Mouse (Mus musculus) liver, embryonic 12.5 days (tissue): ENCODE measurements around the gene Gm2042. TPM values are rescaled to one million over a fixed set of nuclear protein-coding genes. Genes with fewer than 3 reads are reported as not detected.
"Not testable (repeated sequence)": the region's sequence is repeated elsewhere in the genome, so short reads cannot be mapped to it uniquely, and the experiment has no call there.

Experiments used
- ATAC-seq: fragments of 200-750 bp; cut with Nextera tagmentation; 2 replicates; pipeline ENCODE4 v1.8.0; 2017; ENCODE audit warnings: moderate number of reproducible peaks, mild to moderate bottlenecking, moderate library complexity
- H3K27ac ChIP-seq: fragments of 300-500 bp; sonication (generic); 2 replicates; pipeline ENCODE4 v1.5.1; 2016; ENCODE audit warnings: mild to moderate bottlenecking
- H3K27me3 ChIP-seq: fragments of 300-500 bp; sonication (generic); replicated peaks from 2 replicates; pipeline ENCODE4 v1.6.1; 2016; ENCODE audit warnings: mild to moderate bottlenecking, moderate library complexity
- H3K36me3 ChIP-seq: fragments of 300-500 bp; sonication (generic); 2 replicates; pipeline ENCODE4 v1.6.1; 2016; ENCODE audit warnings: mild to moderate bottlenecking, moderate library complexity
- H3K4me1 ChIP-seq: fragments of 300-500 bp; sonication (generic); 2 replicates; pipeline ENCODE4 v1.6.1; 2016
- H3K4me2 ChIP-seq: fragments of 300-500 bp; sonication (generic); 2 replicates; pipeline ENCODE4 v1.6.1; 2016; ENCODE audit warnings: mild to moderate bottlenecking, moderate library complexity
- H3K4me3 ChIP-seq: fragments of 300-500 bp; sonication (generic); 2 replicates; pipeline ENCODE4 v1.5.1; 2016; ENCODE audit warnings: mild to moderate bottlenecking, moderate library complexity
- H3K9ac ChIP-seq: fragments of 300-500 bp; sonication (generic); 2 replicates; pipeline ENCODE4 v1.6.1; 2016; ENCODE audit warnings: mild to moderate bottlenecking, moderate library complexity
- H3K9me3 ChIP-seq: fragments of 300-500 bp; sonication (generic); replicated peaks from 2 replicates; pipeline ENCODE4 v1.6.1; 2016; ENCODE audit warnings: mild to moderate bottlenecking, moderate library complexity
- WGBS: fragments of 180-500 bp; shearing (Covaris S2); methylation state at CpG from one replicate; pipeline ENCODE4 v1.1.7; 2016; ENCODE audit not compliant: insufficient replicate concordance; 5-methylcytosine and 5-hydroxymethylcytosine counted together
- polyA plus RNA-seq: library from polyadenylated mRNA; unstranded; fragments of >200 nt; fragmentation: Nextera tagmentation; extraction: Ambion mirVana; gene quantifications from 2 replicates; pipeline ENCODE4 v1.2.1, GENCODE M21; 2016

Gm2042 gene
- not detected in 2 replicates for polyA plus RNA-seq

DNA sequence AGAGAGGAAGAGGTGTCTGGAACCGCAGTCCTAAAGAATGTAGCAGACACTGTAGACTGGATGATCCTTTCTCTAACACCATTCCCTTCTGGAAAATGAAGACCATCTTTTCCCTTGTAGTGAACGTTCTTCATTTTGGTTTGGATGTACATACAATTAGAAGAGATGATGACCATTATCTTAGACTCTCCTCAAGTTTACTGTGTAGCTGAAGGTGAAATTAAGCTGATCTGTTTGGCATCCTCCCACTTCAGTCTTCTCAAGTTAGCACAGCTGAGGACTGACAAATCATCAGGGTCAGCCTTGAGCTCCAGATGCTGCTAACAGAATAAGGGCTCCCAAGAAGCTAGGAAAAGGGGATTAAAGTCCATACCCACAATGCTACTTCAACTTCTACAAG is at the start of gene Gm2042:
Gene Gm2042, plus strand, starts transcription at position 301 of the 400 bp plus-strand sequence.
- not testable (repeated sequence) for H3K27ac ChIP-seq, H3K4me3 ChIP-seq, ATAC-seq, H3K4me2 ChIP-seq, H3K9ac ChIP-seq, H3K9me3 ChIP-seq, H3K36me3 ChIP-seq, H3K27me3 ChIP-seq, H3K4me1 ChIP-seq
- 60% methylated on average over 2 of the region's 2 CpGs for WGBS

GRCm38 (mm10) chr12:87919721-87920120 is 34.2 kb upstream of the Gm2042 start, which contains the start of gene Gm2035:
TSS of gene Gm2035 (minus strand) at chr12:87919857.
- H3K36me3 ChIP-seq, H3K4me2 ChIP-seq, H3K4me3 ChIP-seq, H3K9ac ChIP-seq, H3K4me1 ChIP-seq, H3K27ac ChIP-seq, H3K27me3 ChIP-seq, H3K9me3 ChIP-seq, ATAC-seq: not testable (repeated sequence)
- WGBS = 58% methylated on average over 2 of the region's 2 CpGs

GRCm38 (mm10) chr12:87984000-87984399 is 30.1 kb downstream of the Gm2042 start:
- H3K9ac ChIP-seq, H3K4me3 ChIP-seq, H3K4me1 ChIP-seq, H3K9me3 ChIP-seq, H3K27me3 ChIP-seq, ATAC-seq, H3K27ac ChIP-seq, H3K36me3 ChIP-seq, H3K4me2 ChIP-seq: not testable (repeated sequence)

DNA sequence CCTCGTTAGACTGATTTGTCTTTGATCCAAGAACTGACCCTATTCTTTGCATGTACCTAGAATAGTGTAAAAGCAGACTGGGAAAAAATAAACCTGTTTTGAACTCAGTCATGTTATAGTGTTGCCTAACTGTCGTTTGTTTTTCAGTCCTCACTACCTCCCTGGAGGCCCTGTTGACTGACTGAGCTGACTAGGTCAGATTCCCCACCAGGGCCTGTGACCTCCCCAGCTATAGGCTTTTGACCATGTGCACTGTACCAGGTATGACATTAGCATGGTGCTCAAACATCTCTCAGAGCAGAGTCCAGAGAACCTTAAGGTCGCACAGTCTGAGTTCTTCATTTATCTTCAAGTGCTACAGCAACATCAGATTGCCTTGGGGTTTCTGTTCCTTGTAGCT is 50.2 kb downstream of the Gm2042 start:
- H3K4me2 ChIP-seq, H3K4me1 ChIP-seq, H3K27me3 ChIP-seq, H3K9me3 ChIP-seq, H3K36me3 ChIP-seq, H3K27ac ChIP-seq, H3K4me3 ChIP-seq, H3K9ac ChIP-seq: not testable (repeated sequence)
- 49% methylated on average over 3 of the region's 3 CpGs for WGBS
- 0 out of 2 replicates have a peak, but pooled peaks have one; percentile 51 for ATAC-seq

Other genes with a start within 250 kb of the Gm2042 start
- not detected in 2 replicates for gene Gm21319, start 178.3 kb upstream of the Gm2042 start, polyA plus RNA-seq
- gene Gm21936, start 158.6 kb upstream of the Gm2042 start, polyA plus RNA-seq = not detected in 2 replicates
- not detected in 2 replicates for gene BB287469, start 137.5 kb upstream of the Gm2042 start, polyA plus RNA-seq
- gene Gm2001, start 111.7 kb upstream of the Gm2042 start, polyA plus RNA-seq = not detected in 2 replicates
- not detected in 2 replicates for gene Gm2016, start 80.0 kb upstream of the Gm2042 start, polyA plus RNA-seq
- gene Gm2022, start 58.7 kb upstream of the Gm2042 start, polyA plus RNA-seq = not detected in 2 replicates
- not detected in 2 replicates for gene Gm2035, start 34.2 kb upstream of the Gm2042 start, polyA plus RNA-seq
- gene Gm2075, start 57.8 kb downstream of the Gm2042 start, polyA plus RNA-seq = not detected in 2 replicates
- gene Gm6803, start 64.7 kb downstream of the Gm2042 start, polyA plus RNA-seq = not detected in 2 replicates
- gene Gm2056, start 72.9 kb downstream of the Gm2042 start, polyA plus RNA-seq = not detected in 2 replicates
- not detected in 2 replicates for gene Gm16368, start 129.6 kb downstream of the Gm2042 start, polyA plus RNA-seq
- gene Gm10436, start 228.0 kb downstream of the Gm2042 start, polyA plus RNA-seq = not detected in 2 replicates